Mouse (Mus musculus) hindbrain, embryonic 15.5 days (tissue): Measurements from ENCODE around the gene Hint1. TPM values are rescaled to one million over a fixed set of nuclear protein-coding genes. Genes with fewer than 3 reads are reported as not detected.

ENCODE experiments used
- ATAC-seq: fragments of 200-750 bp; cut with Nextera tagmentation; 2 replicates; pipeline ENCODE4 v1.8.0; 2017; ENCODE audit warnings: low read depth, moderate number of reproducible peaks, moderate TSS enrichment; ENCODE audit not compliant: low FRiP score
- H3K27ac ChIP-seq: fragments of 300-500 bp; sonication (generic); replicated peaks from 2 replicates; pipeline ENCODE4 v1.5.1; 2015; ENCODE audit warnings: mild to moderate bottlenecking, inconsistent platforms
- H3K27me3 ChIP-seq: fragments of 300-500 bp; sonication (generic); 2 replicates; pipeline ENCODE4 v1.6.1; 2015; ENCODE audit warnings: control low read depth, inconsistent platforms
- H3K36me3 ChIP-seq: fragments of 300-500 bp; sonication (generic); 2 replicates; pipeline ENCODE4 v1.6.1; 2015; ENCODE audit warnings: control low read depth, inconsistent platforms
- H3K4me1 ChIP-seq: fragments of 300-500 bp; sonication (generic); replicated peaks from 2 replicates; pipeline ENCODE4 v1.6.1; 2015; ENCODE audit warnings: control low read depth, inconsistent platforms
- H3K4me2 ChIP-seq: fragments of 300-500 bp; sonication (generic); 2 replicates; pipeline ENCODE4 v1.6.1; 2015; ENCODE audit warnings: moderate library complexity, mild to moderate bottlenecking, inconsistent platforms
- H3K4me3 ChIP-seq: fragments of 300-500 bp; sonication (generic); 2 replicates; pipeline ENCODE4 v1.5.1; 2015; ENCODE audit warnings: mild to moderate bottlenecking, inconsistent platforms
- H3K9ac ChIP-seq: fragments of 300-500 bp; sonication (generic); 2 replicates; pipeline ENCODE4 v1.6.1; 2015; ENCODE audit warnings: inconsistent platforms
- H3K9me3 ChIP-seq: fragments of 300-500 bp; sonication (generic); 2 replicates; pipeline ENCODE4 v1.6.1; 2016; ENCODE audit warnings: control low read depth, inconsistent platforms
- WGBS: fragments of 180-500 bp; shearing (Covaris S2); methylation state at CpG from one replicate; pipeline ENCODE4 v1.1.7; 2015; 5-methylcytosine and 5-hydroxymethylcytosine counted together
- polyA plus RNA-seq: library from polyadenylated mRNA; unstranded; fragments of >200 nt; fragmentation: Nextera tagmentation; extraction: Ambion mirVana; gene quantifications from 2 replicates; pipeline ENCODE4 v1.2.1, GENCODE M21; 2015

Gene Hint1
- polyA plus RNA-seq, 1 experiment from 2014 or later, result 770 TPM

- Histone ChIP-seq H3K9ac (no peak overlapping the region), H3K4me1 (no peaks in the 10 kb centered on the region), H3K4me2 (no peak overlapping the region), H3K36me3 (peaks cover 33% of the 10 kb centered on the region), H3K4me3 (no peak overlapping the region), H3K9me3 (no peaks in the 10 kb centered on the region), H3K27ac (no peak overlapping the region), H3K27me3 (no peaks in the 10 kb centered on the region)
- ATAC-seq, result no peak
- 91% methylated on average over 5 of the region's 5 CpGs for WGBS
These were observed 47.7 kb downstream of the Hint1 start for GRCm38 (mm10) chr11:54913841-54914240.

- Histone ChIP-seq H3K9me3 (no peaks in the 10 kb centered on the region), H3K4me3 (no peak overlapping the region), H3K36me3 (peaks cover 33% of the 10 kb centered on the region), H3K4me2 (no peak overlapping the region), H3K9ac (no peak overlapping the region), H3K27ac (no peak overlapping the region), H3K27me3 (no peaks in the 10 kb centered on the region), H3K4me1 (no peaks in the 10 kb centered on the region)
- WGBS, result 95% methylated on average over 7 of the region's 7 CpGs
- ATAC-seq, result no peak
These were observed 51.3 kb downstream of the Hint1 start for GRCm38 (mm10) chr11:54917461-54917860.

GRCm38 (mm10) chr11:54918273-54918672 lies 52.1 kb downstream of the Hint1 start:
- H3K27ac ChIP-seq, result no peak overlapping the region
- H3K9ac ChIP-seq, result no peak overlapping the region
- H3K4me3 ChIP-seq, result no peak overlapping the region
- peaks cover 39% of the 10 kb centered on the region for H3K36me3 ChIP-seq
- WGBS, result 85% methylated on average over 4 of the region's 4 CpGs
- ATAC-seq, result no peak
- H3K27me3 ChIP-seq, result no peaks in the 10 kb centered on the region
- H3K4me2 ChIP-seq, result no peak overlapping the region
- no peaks in the 10 kb centered on the region for H3K9me3 ChIP-seq
- no peaks in the 10 kb centered on the region for H3K4me1 ChIP-seq

Other genes starting within 250 kb of the Hint1 start
- gene Cdc42se2, start 78.7 kb upstream of the Hint1 start, polyA plus RNA-seq, result 141 and 145 TPM in 2 replicates
- gene Lyrm7, start 5.5 kb upstream of the Hint1 start, polyA plus RNA-seq, result 10.2 and 12.2 TPM in 2 replicates
- 63.5 and 67.4 TPM in 2 replicates for gene Gpx3, start 36.1 kb downstream of the Hint1 start, polyA plus RNA-seq
- gene Tnip1, start 96.5 kb downstream of the Hint1 start, polyA plus RNA-seq, result 16.3 and 18.6 TPM in 2 replicates
- 58.4 and 67.8 TPM in 2 replicates for gene Anxa6, start 167.1 kb downstream of the Hint1 start, polyA plus RNA-seq
- 0.45 and 0.49 TPM in 2 replicates for gene Ccdc69, start 211.7 kb downstream of the Hint1 start, polyA plus RNA-seq
- 31.4 and 32.1 TPM in 2 replicates for gene Gm2a, start 231.7 kb downstream of the Hint1 start, polyA plus RNA-seq